ENCODE assay signal across 8 mouse cellular contexts in the genomic region with DNA sequence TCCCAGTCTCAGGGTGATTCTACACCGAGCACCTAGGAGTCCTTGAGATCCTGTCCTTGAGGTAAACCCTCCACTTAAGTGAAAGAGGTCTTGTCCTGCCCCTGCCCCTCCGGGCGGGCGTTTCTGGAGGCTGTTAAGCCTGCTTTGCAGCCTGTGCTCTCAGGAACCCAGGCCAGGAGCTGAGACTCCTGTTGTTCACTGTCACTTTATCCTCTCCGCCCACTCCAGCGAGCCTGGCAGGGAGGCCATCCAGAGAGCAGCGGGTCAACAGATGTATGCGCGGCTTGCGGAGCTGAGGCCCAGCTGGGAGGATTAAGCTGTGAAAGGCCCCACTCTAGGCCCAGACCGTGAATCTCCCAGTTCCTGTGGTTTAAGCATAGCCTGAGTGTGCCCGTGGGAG.
DNase-seq lines count a peak whose midpoint lies in the region; ATAC-seq and TF ChIP-seq lines count a peak whose summit lies in the region.

No protein-coding gene starts in this region.

- H3K9ac ChIP-seq in intestine, embryonic 14.5 days (ENCODE audit: low read length): no peak overlapping the region
- no peak overlapping the region for H3K9ac ChIP-seq in intestine, postnatal 0 days (ENCODE audit: low read depth, low read length)
- no peak overlapping the region for H3K9ac ChIP-seq in midbrain, embryonic 13.5 days (replicated peaks)

- no peaks in the 10 kb centered on the region for H3K27me3 ChIP-seq in intestine, embryonic 14.5 days (replicated peaks; ENCODE audit: control insufficient read depth, insufficient read depth, low read length)
- H3K27me3 ChIP-seq in intestine, postnatal 0 days (replicated peaks; ENCODE audit: control insufficient read depth, insufficient read depth, low read length): no peaks in the 10 kb centered on the region
- peaks cover 20% of the 10 kb centered on the region for H3K27me3 ChIP-seq in forebrain, embryonic 10.5 days (ENCODE audit: poor library complexity, severe bottlenecking)
- 0 out of 2 replicates have a peak, but pooled peaks cover 6% of the 10 kb centered on the region for H3K27me3 ChIP-seq in midbrain, embryonic 13.5 days

- H3K9me3 ChIP-seq in intestine, embryonic 14.5 days (ENCODE audit: control insufficient read depth, low read length): no peaks in the 10 kb centered on the region
- no peaks in the 10 kb centered on the region for H3K9me3 ChIP-seq in intestine, postnatal 0 days (ENCODE audit: control insufficient read depth)
- H3K9me3 ChIP-seq in forebrain, embryonic 10.5 days: no peaks in the 10 kb centered on the region
- no peaks in the 10 kb centered on the region for H3K9me3 ChIP-seq in midbrain, embryonic 13.5 days

- H3K27ac ChIP-seq in intestine, embryonic 14.5 days (ENCODE audit: low read depth): no peak overlapping the region
- no peak overlapping the region for H3K27ac ChIP-seq in intestine, postnatal 0 days (ENCODE audit: low read depth, low read length)
- H3K27ac ChIP-seq in forebrain, embryonic 10.5 days: peak overlapping the region; percentile 56
- no peak overlapping the region for H3K27ac ChIP-seq in midbrain, embryonic 13.5 days

- no peak for ATAC-seq in intestine, embryonic 14.5 days (replicated peaks; ENCODE audit: low FRiP score, low TSS enrichment, low read depth)
- no peak for ATAC-seq in intestine, postnatal 0 days
- ATAC-seq in midbrain, embryonic 13.5 days: peak; percentile 65; the same call in 1 of the 2 replicates

- H3K36me3 ChIP-seq in intestine, embryonic 14.5 days (ENCODE audit: control insufficient read depth, insufficient read depth, low read length): no peaks in the 10 kb centered on the region
- H3K36me3 ChIP-seq in intestine, postnatal 0 days (ENCODE audit: control insufficient read depth, insufficient read depth): no peaks in the 10 kb centered on the region
- H3K36me3 ChIP-seq in forebrain, embryonic 10.5 days (replicated peaks): no peaks in the 10 kb centered on the region
- no peaks in the 10 kb centered on the region for H3K36me3 ChIP-seq in midbrain, embryonic 13.5 days

- no peak for TF ChIP-seq CTCF in intestine, postnatal 0 days (IDR thresholded peaks at IDR 0.05; ENCODE audit: low read depth)

- H3K4me2 ChIP-seq in intestine, embryonic 14.5 days (ENCODE audit: low read length): no peak overlapping the region
- H3K4me2 ChIP-seq in intestine, postnatal 0 days (replicated peaks; ENCODE audit: low read depth): no peak overlapping the region
- H3K4me2 ChIP-seq in midbrain, embryonic 13.5 days (replicated peaks): no peak overlapping the region

- H3K4me1 ChIP-seq in intestine, embryonic 14.5 days (replicated peaks; ENCODE audit: control insufficient read depth, insufficient read depth, low read length): peaks cover 14% of the 10 kb centered on the region
- H3K4me1 ChIP-seq in intestine, postnatal 0 days (replicated peaks; ENCODE audit: control insufficient read depth, insufficient read depth, low read length): no peaks in the 10 kb centered on the region
- peaks cover 36% of the 10 kb centered on the region for H3K4me1 ChIP-seq in forebrain, embryonic 10.5 days
- H3K4me1 ChIP-seq in midbrain, embryonic 13.5 days (replicated peaks): peaks cover 35% of the 10 kb centered on the region

- DNase-seq in intestine, embryonic 14.5 days (ENCODE audit: low spot score): peak; percentile 62
- DNase-seq in cerebellum, adult 11-12 months: peak; percentile 34
- peak; percentile 52 for DNase-seq in forebrain, embryonic 10.5 days (ENCODE audit: extremely low spot score, low spot score)
- no peak for DNase-seq in c-Kit-positive CD71-positive TER-119-positive erythroid progenitor cells, embryonic 14.5 days (ENCODE audit: low spot score)
- no peak for DNase-seq in thymus, postnatal 36 days
- no peak for DNase-seq in frontal cortex, postnatal 36 days (ENCODE audit: low spot score in 2 of 2)

- H3K4me3 ChIP-seq in intestine, embryonic 14.5 days (ENCODE audit: low read depth, low read length): no peak overlapping the region
- H3K4me3 ChIP-seq in intestine, postnatal 0 days (ENCODE audit: low read depth, low read length): no peak overlapping the region
- H3K4me3 ChIP-seq in forebrain, embryonic 10.5 days: 0 out of 2 replicates have a peak overlapping the region, but pooled peaks have one; percentile 2
- H3K4me3 ChIP-seq in midbrain, embryonic 13.5 days (replicated peaks): no peak overlapping the region

- WGBS in intestine, embryonic 14.5 days: 10% methylated on average over 12 of the region's 12 CpGs
- 25% methylated on average over 12 of the region's 12 CpGs for WGBS in intestine, postnatal 0 days
- 3% methylated on average over 12 of the region's 12 CpGs for WGBS in forebrain, embryonic 10.5 days
- WGBS in midbrain, embryonic 13.5 days: 1% methylated on average over 12 of the region's 12 CpGs

Comparison
In these comparisons a context has a peak if more than half of its experiments do, and no peak if none do; other contexts are left out.
1. DNase-seq: peak in intestine, embryonic 14.5 days (single experiment), cerebellum, adult 11-12 months (single experiment) and forebrain, embryonic 10.5 days (single experiment); none in c-Kit-positive CD71-positive TER-119-positive erythroid progenitor cells, embryonic 14.5 days (single experiment), thymus, postnatal 36 days (0 of 2) and frontal cortex, postnatal 36 days (0 of 2).